In genomic region chr6:134151853-134152505, GRCm38 (mm10) we compare ENCODE assay signal across 8 mouse cellular contexts.
DNase-seq lines count a peak whose midpoint lies in the region; ATAC-seq and TF ChIP-seq lines count a peak whose summit lies in the region.

No protein-coding gene starts in this region.

- H3K4me1 ChIP-seq in spleen, adult 2 months (ENCODE audit: control insufficient read depth, insufficient read depth, insufficient read length): peaks cover 9% of the 10 kb centered on the region; the same call in 1 of the 2 replicates
- peaks cover 3% of the 10 kb centered on the region; the same call in 1 of the 2 replicates for H3K4me1 ChIP-seq in liver, embryonic 16.5 days (ENCODE audit: control insufficient read depth, low read depth, low read length)
- H3K4me1 ChIP-seq in stomach, postnatal 0 days (replicated peaks; ENCODE audit: control insufficient read depth, insufficient read depth): peaks cover 3% of the 10 kb centered on the region

- ATAC-seq in liver, embryonic 16.5 days (ENCODE audit: low read depth): no peak
- peak; percentile 34; the same call in 1 of the 2 replicates for ATAC-seq in stomach, postnatal 0 days (ENCODE audit: low FRiP score, low TSS enrichment)
- ATAC-seq in cerebellum, adult (ENCODE audit: insufficient number of reproducible peaks, low FRiP score, low TSS enrichment): no peak

- WGBS in spleen, adult 2 months: 46% methylated on average over 9 of the region's 9 CpGs
- 38% methylated on average over 9 of the region's 9 CpGs for WGBS in liver, embryonic 16.5 days (ENCODE audit: insufficient replicate concordance)
- 41% methylated on average over 9 of the region's 9 CpGs for WGBS in stomach, postnatal 0 days

- no peak overlapping the region for H3K9ac ChIP-seq in liver, embryonic 16.5 days (ENCODE audit: low read depth, low read length)
- no peak overlapping the region for H3K9ac ChIP-seq in stomach, postnatal 0 days (ENCODE audit: low read length)

- no peak overlapping the region for H3K4me3 ChIP-seq in spleen, adult 2 months (ENCODE audit: extremely low read depth, insufficient read depth, insufficient read length)
- no peak overlapping the region for H3K4me3 ChIP-seq in liver, embryonic 16.5 days (ENCODE audit: low read depth, low read length)
- H3K4me3 ChIP-seq in stomach, postnatal 0 days (ENCODE audit: low read depth, low read length): no peak overlapping the region

- no peak for TF ChIP-seq CTCF in spleen, adult 2 months (IDR thresholded peaks at IDR 0.05; ENCODE audit: extremely low read depth, insufficient read depth, insufficient read length, insufficient replicate concordance)
- TF ChIP-seq CTCF in stomach, postnatal 0 days (IDR thresholded peaks at IDR 0.05; ENCODE audit: low read depth): peak; percentile 42

- no peaks in the 10 kb centered on the region for H3K27me3 ChIP-seq in spleen, adult 2 months (ENCODE audit: control insufficient read depth, insufficient read depth, low read length)
- H3K27me3 ChIP-seq in liver, embryonic 16.5 days (ENCODE audit: control insufficient read depth, insufficient read depth, low read depth, low read length): no peaks in the 10 kb centered on the region
- H3K27me3 ChIP-seq in stomach, postnatal 0 days (ENCODE audit: control insufficient read depth, insufficient read depth, low read length): no peaks in the 10 kb centered on the region

- no peak for DNase-seq in spleen, adult 2 months (ENCODE audit: low read depth in 1 of 2, low spot score in 2 of 2)
- no peak for DNase-seq in spleen, postnatal 14 days (ENCODE audit: low spot score in 2 of 2)
- DNase-seq in heart, adult 18-20 months: peak; percentile 69 to 84
- DNase-seq in kidney, adult 9 months: peak; percentile 76
- no peak for DNase-seq in stomach, postnatal 0 days (ENCODE audit: low spot score)
- no peak for DNase-seq in ovary, postnatal 36 days (ENCODE audit: low spot score)

- no peak for TF ChIP-seq POLR2A in spleen, adult 2 months (IDR thresholded peaks at IDR 0.05; ENCODE audit: low read depth, low read length)

- no peaks in the 10 kb centered on the region for H3K9me3 ChIP-seq in liver, embryonic 16.5 days (replicated peaks; ENCODE audit: control insufficient read depth, low read length)
- no peaks in the 10 kb centered on the region for H3K9me3 ChIP-seq in stomach, postnatal 0 days (ENCODE audit: control insufficient read depth, low read length)

- H3K27ac ChIP-seq in spleen, adult 2 months (ENCODE audit: insufficient read depth, low read length): peak overlapping the region; percentile 48
- 0 out of 2 replicates have a peak overlapping the region, but pooled peaks have one; percentile 19 for H3K27ac ChIP-seq in liver, embryonic 16.5 days (ENCODE audit: low read length)
- H3K27ac ChIP-seq in stomach, postnatal 0 days (replicated peaks): peak overlapping the region; percentile 79

- H3K36me3 ChIP-seq in spleen, adult 2 months (ENCODE audit: control insufficient read depth, insufficient read depth, low read length): no peaks in the 10 kb centered on the region
- no peaks in the 10 kb centered on the region for H3K36me3 ChIP-seq in liver, embryonic 16.5 days (ENCODE audit: control insufficient read depth, insufficient read depth)
- H3K36me3 ChIP-seq in stomach, postnatal 0 days (ENCODE audit: control insufficient read depth, insufficient read depth, low read length): no peaks in the 10 kb centered on the region

- TF ChIP-seq EP300 in stomach, postnatal 0 days (optimal IDR thresholded peaks at IDR 0.05): no peak

- no peak overlapping the region for H3K4me2 ChIP-seq in liver, embryonic 16.5 days (ENCODE audit: low read depth, low read length)
- peak overlapping the region; percentile 29 for H3K4me2 ChIP-seq in stomach, postnatal 0 days (replicated peaks; ENCODE audit: low read depth)

Comparison
In these comparisons a context has a peak if more than half of its experiments do, and no peak if none do; other contexts are left out.
1. DNase-seq: peak in heart, adult 18-20 months (2 of 2) and kidney, adult 9 months (single experiment); none in spleen, adult 2 months (0 of 2), spleen, postnatal 14 days (0 of 2), stomach, postnatal 0 days (single experiment) and ovary, postnatal 36 days (single experiment).
2. H3K27ac ChIP-seq: peak in every context shown above with its lines; median percentile 79 in stomach, postnatal 0 days; 48 in spleen, adult 2 months; 19 in liver, embryonic 16.5 days.